Mouse (Mus musculus): ENCODE results near the gene Bank1. TPM values are rescaled to one million over a fixed set of nuclear protein-coding genes. Genes with fewer than 3 reads are reported as not detected.

Gene Bank1
- polyA plus RNA-seq, 1 experiment from 2014 or later = 0.36 TPM

- Histone ChIP-seq H3K4me3 (ENCODE audit: low read length) (no peak overlapping the region), H3K27ac (ENCODE audit: low read depth, low read length) (no peak overlapping the region), H3K4me2 (ENCODE audit: low read length) (no peak overlapping the region), H3K9me3 (ENCODE audit: control insufficient read depth, low read length) (no peaks in the 10 kb centered on the region), H3K36me3 (ENCODE audit: control insufficient read depth, insufficient read depth, low read length) (no peaks in the 10 kb centered on the region), H3K4me1 (ENCODE audit: control insufficient read depth, insufficient read depth, low read depth, low read length) (no peaks in the 10 kb centered on the region), H3K27me3 (replicated peaks; ENCODE audit: control insufficient read depth, insufficient read depth, low read length) (no peaks in the 10 kb centered on the region), H3K9ac (ENCODE audit: low read depth, low read length) (no peak overlapping the region)
- WGBS = 96% methylated on average over 6 of the region's 6 CpGs
- ATAC-seq = no peak
Measured at GRCm38 (mm10) chr3:136050215-136050614, 275.7 kb downstream of the Bank1 start.

- no peak for ATAC-seq
- Histone ChIP-seq H3K27ac (ENCODE audit: low read depth, low read length) (no peak overlapping the region), H3K4me3 (ENCODE audit: low read length) (no peak overlapping the region), H3K9me3 (ENCODE audit: control insufficient read depth, low read length) (peaks cover 6% of the 10 kb centered on the region), H3K27me3 (replicated peaks; ENCODE audit: control insufficient read depth, insufficient read depth, low read length) (no peaks in the 10 kb centered on the region), H3K4me2 (ENCODE audit: low read length) (no peak overlapping the region), H3K9ac (ENCODE audit: low read depth, low read length) (no peak overlapping the region), H3K36me3 (ENCODE audit: control insufficient read depth, insufficient read depth, low read length) (no peaks in the 10 kb centered on the region), H3K4me1 (ENCODE audit: control insufficient read depth, insufficient read depth, low read depth, low read length) (no peaks in the 10 kb centered on the region)
- WGBS = 94% methylated on average over 4 of the region's 4 CpGs
Measured at GRCm38 (mm10) chr3:136048026-136048425, 277.8 kb downstream of the Bank1 start.

GRCm38 (mm10) chr3:136045381-136045780 is 280.5 kb downstream of the Bank1 start:
- WGBS = 98% methylated on average over 2 of the region's 2 CpGs
- H3K4me1 ChIP-seq (ENCODE audit: control insufficient read depth, insufficient read depth, low read depth, low read length) = no peaks in the 10 kb centered on the region
- no peaks in the 10 kb centered on the region for H3K36me3 ChIP-seq (ENCODE audit: control insufficient read depth, insufficient read depth, low read length)
- ATAC-seq = no peak
- H3K4me3 ChIP-seq (ENCODE audit: low read length) = no peak overlapping the region
- no peaks in the 10 kb centered on the region for H3K27me3 ChIP-seq (replicated peaks; ENCODE audit: control insufficient read depth, insufficient read depth, low read length)
- peaks cover 6% of the 10 kb centered on the region for H3K9me3 ChIP-seq (ENCODE audit: control insufficient read depth, low read length)
- no peak overlapping the region for H3K4me2 ChIP-seq (ENCODE audit: low read length)
- no peak overlapping the region for H3K27ac ChIP-seq (ENCODE audit: low read depth, low read length)
- no peak overlapping the region for H3K9ac ChIP-seq (ENCODE audit: low read depth, low read length)

- H3K4me3 ChIP-seq (ENCODE audit: low read length) = no peak overlapping the region
- H3K27me3 ChIP-seq (replicated peaks; ENCODE audit: control insufficient read depth, insufficient read depth, low read length) = no peaks in the 10 kb centered on the region
- ATAC-seq = no peak
- no peaks in the 10 kb centered on the region for H3K4me1 ChIP-seq (ENCODE audit: control insufficient read depth, insufficient read depth, low read depth, low read length)
- no peak overlapping the region for H3K27ac ChIP-seq (ENCODE audit: low read depth, low read length)
- no peaks in the 10 kb centered on the region for H3K36me3 ChIP-seq (ENCODE audit: control insufficient read depth, insufficient read depth, low read length)
- WGBS = 90% methylated on average over 2 of the region's 2 CpGs
- no peak overlapping the region for H3K4me2 ChIP-seq (ENCODE audit: low read length)
- peaks cover 6% of the 10 kb centered on the region for H3K9me3 ChIP-seq (ENCODE audit: control insufficient read depth, low read length)
- no peak overlapping the region for H3K9ac ChIP-seq (ENCODE audit: low read depth, low read length)
Measured at GRCm38 (mm10) chr3:136040041-136040440, 285.8 kb downstream of the Bank1 start.

- no peak overlapping the region for H3K4me2 ChIP-seq (ENCODE audit: low read length)
- no peak overlapping the region for H3K9ac ChIP-seq (ENCODE audit: low read depth, low read length)
- H3K36me3 ChIP-seq (ENCODE audit: control insufficient read depth, insufficient read depth, low read length) = no peaks in the 10 kb centered on the region
- ATAC-seq = no peak
- H3K9me3 ChIP-seq (ENCODE audit: control insufficient read depth, low read length) = peaks cover 6% of the 10 kb centered on the region
- 95% methylated on average over 6 of the region's 6 CpGs for WGBS
- H3K4me3 ChIP-seq (ENCODE audit: low read length) = no peak overlapping the region
- no peaks in the 10 kb centered on the region for H3K4me1 ChIP-seq (ENCODE audit: control insufficient read depth, insufficient read depth, low read depth, low read length)
- H3K27me3 ChIP-seq (replicated peaks; ENCODE audit: control insufficient read depth, insufficient read depth, low read length) = no peaks in the 10 kb centered on the region
- H3K27ac ChIP-seq (ENCODE audit: low read depth, low read length) = no peak overlapping the region
Measured at GRCm38 (mm10) chr3:136039446-136039845, 286.4 kb downstream of the Bank1 start.

GRCm38 (mm10) chr3:136037254-136037653 is 288.6 kb downstream of the Bank1 start:
- 47% methylated on average over 3 of the region's 3 CpGs for WGBS
- no peaks in the 10 kb centered on the region for H3K4me1 ChIP-seq (ENCODE audit: control insufficient read depth, insufficient read depth, low read depth, low read length)

GRCm38 (mm10) chr3:136035784-136036183 is 290.1 kb downstream of the Bank1 start:
- Histone ChIP-seq H3K9me3 (ENCODE audit: control insufficient read depth, low read length) (no peaks in the 10 kb centered on the region), H3K4me1 (ENCODE audit: control insufficient read depth, insufficient read depth, low read depth, low read length) (no peaks in the 10 kb centered on the region), H3K36me3 (ENCODE audit: control insufficient read depth, insufficient read depth, low read length) (no peaks in the 10 kb centered on the region), H3K4me3 (ENCODE audit: low read length) (no peak overlapping the region), H3K9ac (ENCODE audit: low read depth, low read length) (no peak overlapping the region), H3K27ac (ENCODE audit: low read depth, low read length) (no peak overlapping the region), H3K4me2 (ENCODE audit: low read length) (no peak overlapping the region), H3K27me3 (replicated peaks; ENCODE audit: control insufficient read depth, insufficient read depth, low read length) (no peaks in the 10 kb centered on the region)
- no peak for ATAC-seq
- 71% methylated on average over 1 of the region's 1 CpGs for WGBS

More at GRCm38 (mm10) chr3:136037254-136037653, 288.6 kb downstream of the Bank1 start:
- Histone ChIP-seq H3K27me3 (replicated peaks; ENCODE audit: control insufficient read depth, insufficient read depth, low read length) (no peaks in the 10 kb centered on the region), H3K9me3 (ENCODE audit: control insufficient read depth, low read length) (no peaks in the 10 kb centered on the region), H3K4me3 (ENCODE audit: low read length) (no peak overlapping the region), H3K9ac (ENCODE audit: low read depth, low read length) (no peak overlapping the region), H3K36me3 (ENCODE audit: control insufficient read depth, insufficient read depth, low read length) (no peaks in the 10 kb centered on the region), H3K4me2 (ENCODE audit: low read length) (no peak overlapping the region), H3K27ac (ENCODE audit: low read depth, low read length) (no peak overlapping the region)
- ATAC-seq = no peak

- H3K4me3 ChIP-seq (ENCODE audit: low read length) = no peak overlapping the region
- H3K9me3 ChIP-seq (ENCODE audit: control insufficient read depth, low read length) = no peaks in the 10 kb centered on the region
- H3K4me2 ChIP-seq (ENCODE audit: low read length) = no peak overlapping the region
- 89% methylated on average over 2 of the region's 2 CpGs for whole genome bisulfite sequencing
- H3K27ac ChIP-seq (ENCODE audit: low read depth, low read length) = no peak overlapping the region
- H3K27me3 ChIP-seq (replicated peaks; ENCODE audit: control insufficient read depth, insufficient read depth, low read length) = no peaks in the 10 kb centered on the region
- no peak for ATAC-seq
- no peaks in the 10 kb centered on the region for H3K4me1 ChIP-seq (ENCODE audit: control insufficient read depth, insufficient read depth, low read depth, low read length)
- H3K9ac ChIP-seq (ENCODE audit: low read depth, low read length) = no peak overlapping the region
- no peaks in the 10 kb centered on the region for H3K36me3 ChIP-seq (ENCODE audit: control insufficient read depth, insufficient read depth, low read length)
Measured at GRCm38 (mm10) chr3:136024876-136025275, 301.0 kb downstream of the Bank1 start.

GRCm38 (mm10) chr3:136017517-136017916 is 308.3 kb downstream of the Bank1 start:
- no peak for ATAC-seq
- H3K4me2 ChIP-seq (ENCODE audit: low read length) = no peak overlapping the region
- H3K9me3 ChIP-seq (ENCODE audit: control insufficient read depth, low read length) = no peaks in the 10 kb centered on the region
- no peaks in the 10 kb centered on the region for H3K4me1 ChIP-seq (ENCODE audit: control insufficient read depth, insufficient read depth, low read depth, low read length)
- no peak overlapping the region for H3K4me3 ChIP-seq (ENCODE audit: low read length)
- no peaks in the 10 kb centered on the region for H3K36me3 ChIP-seq (ENCODE audit: control insufficient read depth, insufficient read depth, low read length)
- H3K9ac ChIP-seq (ENCODE audit: low read depth, low read length) = no peak overlapping the region
- no peak overlapping the region for H3K27ac ChIP-seq (ENCODE audit: low read depth, low read length)
- WGBS = 85% methylated on average over 2 of the region's 2 CpGs
- no peaks in the 10 kb centered on the region for H3K27me3 ChIP-seq (replicated peaks; ENCODE audit: control insufficient read depth, insufficient read depth, low read length)

- Histone ChIP-seq H3K4me1 (ENCODE audit: control insufficient read depth, insufficient read depth, low read depth, low read length) (peaks cover 5% of the 10 kb centered on the region; the same call in 1 of the 2 replicates), H3K4me2 (ENCODE audit: low read length) (no peak overlapping the region), H3K9me3 (ENCODE audit: control insufficient read depth, low read length) (no peaks in the 10 kb centered on the region), H3K9ac (ENCODE audit: low read depth, low read length) (no peak overlapping the region), H3K27me3 (replicated peaks; ENCODE audit: control insufficient read depth, insufficient read depth, low read length) (no peaks in the 10 kb centered on the region), H3K4me3 (ENCODE audit: low read length) (no peak overlapping the region), H3K27ac (ENCODE audit: low read depth, low read length) (no peak overlapping the region), H3K36me3 (ENCODE audit: control insufficient read depth, insufficient read depth, low read length) (no peaks in the 10 kb centered on the region)
- ATAC-seq = no peak
- WGBS = 64% methylated on average over 4 of the region's 4 CpGs
Measured at GRCm38 (mm10) chr3:136010616-136011015, 315.2 kb downstream of the Bank1 start.
